Mouse (Mus musculus) forebrain, embryonic 11.5 days (tissue): ENCODE results near the gene Hist1h2br. TPM values are rescaled to one million over a fixed set of nuclear protein-coding genes. Genes with fewer than 3 reads are reported as not detected.

Source experiments
- microRNA-seq: library from miRNA; unstranded; fragments of <30 nt; microRNA quantifications from one replicate; pipeline ENCODE4, GENCODE M21; 2016; ENCODE audit not compliant: insufficient number of aligned reads
- polyA plus RNA-seq: library from polyadenylated mRNA; unstranded; fragments of >200 nt; fragmentation: Nextera tagmentation; extraction: Ambion mirVana; gene quantifications from 2 replicates; pipeline ENCODE4 v1.2.1, GENCODE M21; 2014

The Hist1h2br gene
- polyA plus RNA-seq, 1 experiment from 2014 or later: 27.2 TPM

Small RNA genes within 50 kb of the gene (microRNA-seq; reads per million reads assigned to microRNA genes)
- not detected for gene Gm19658
- gene Gm44346: not detected
- gene Gm44466: not detected

Other genes starting within 250 kb of the Hist1h2br start
- gene Olfr1362, start 219.7 kb upstream of the Hist1h2br start, polyA plus RNA-seq: not detected in 2 replicates
- gene Olfr11, start 191.2 kb upstream of the Hist1h2br start, polyA plus RNA-seq: not detected in 2 replicates
- not detected in 2 replicates for gene Olfr1361, start 170.4 kb upstream of the Hist1h2br start, polyA plus RNA-seq
- gene Olfr1360, start 156.3 kb upstream of the Hist1h2br start, polyA plus RNA-seq: not detected in 2 replicates
- gene Olfr1359, start 135.6 kb upstream of the Hist1h2br start, polyA plus RNA-seq: not detected in 2 replicates
- 2.3 and 5.4 TPM in 2 replicates for gene Hist1h2bl, start 117.6 kb upstream of the Hist1h2br start, polyA plus RNA-seq
- 23.9 and 25.3 TPM in 2 replicates for gene Hist1h2ai, start 117.3 kb upstream of the Hist1h2br start, polyA plus RNA-seq
- 16.8 and 17.4 TPM in 2 replicates for gene Hist1h3h, start 116.1 kb upstream of the Hist1h2br start, polyA plus RNA-seq
- gene Hist1h2bm, start 111.7 kb upstream of the Hist1h2br start, polyA plus RNA-seq: 5.0 and 5.7 TPM in 2 replicates
- gene Hist1h4j, start 98.7 kb upstream of the Hist1h2br start, polyA plus RNA-seq: 1.2 and 1.6 TPM in 2 replicates
- 4.4 TPM in 2 replicates for gene Hist1h4k, start 83.2 kb upstream of the Hist1h2br start, polyA plus RNA-seq
- 11.0 and 12.5 TPM in 2 replicates for gene Hist1h2ak, start 79.9 kb upstream of the Hist1h2br start, polyA plus RNA-seq
- gene Hist1h2bn, start 79.6 kb upstream of the Hist1h2br start, polyA plus RNA-seq: 1.9 and 2.5 TPM in 2 replicates
- 20.4 and 20.6 TPM in 2 replicates for gene Hist1h1b, start 53.1 kb upstream of the Hist1h2br start, polyA plus RNA-seq
- 298 and 312 TPM in 2 replicates for gene Hist1h3i, start 50.4 kb upstream of the Hist1h2br start, polyA plus RNA-seq
- 5.0 and 5.9 TPM in 2 replicates for gene Hist1h2an, start 46.5 kb upstream of the Hist1h2br start, polyA plus RNA-seq
- 3.0 and 3.1 TPM in 2 replicates for gene Hist1h2bp, start 46.3 kb upstream of the Hist1h2br start, polyA plus RNA-seq
- gene Hist1h2bq, start 23.5 kb upstream of the Hist1h2br start, polyA plus RNA-seq: 23.8 and 25.3 TPM in 2 replicates
- gene Hist1h2ao, start 23.3 kb upstream of the Hist1h2br start, polyA plus RNA-seq: not detected in 2 replicates
- not detected in 2 replicates for gene Hist1h4m, start 22.0 kb upstream of the Hist1h2br start, polyA plus RNA-seq
- gene Hist1h4n, start 1.5 kb upstream of the Hist1h2br start, polyA plus RNA-seq: 14.3 and 14.6 TPM in 2 replicates
- 5,982 and 6,086 TPM in 2 replicates for gene Hist1h2ap, start 236 bp upstream of the Hist1h2br start, polyA plus RNA-seq
- gene Zfp184, start 111.4 kb downstream of the Hist1h2br start, polyA plus RNA-seq: 25.9 and 27.5 TPM in 2 replicates
- gene Pom121l2, start 147.5 kb downstream of the Hist1h2br start, polyA plus RNA-seq: 0.12 TPM in 1 of 2 replicates, not detected in the other
- 0.37 TPM in 1 of 2 replicates, not detected in the other for gene Prss16, start 176.0 kb downstream of the Hist1h2br start, polyA plus RNA-seq
- 5.6 TPM in 1 of 2 replicates, not detected in the other for gene Hist1h2ah, start 201.8 kb downstream of the Hist1h2br start, polyA plus RNA-seq
- gene Hist1h2bk, start 202.1 kb downstream of the Hist1h2br start, polyA plus RNA-seq: 5.4 and 11.9 TPM in 2 replicates
- 52.1 and 59.1 TPM in 2 replicates for gene Hist1h4i, start 207.6 kb downstream of the Hist1h2br start, polyA plus RNA-seq
- gene Hist1h2ag, start 209.2 kb downstream of the Hist1h2br start, polyA plus RNA-seq: 64.5 and 67.2 TPM in 2 replicates
- 9.6 and 11.7 TPM in 2 replicates for gene Hist1h2bj, start 209.5 kb downstream of the Hist1h2br start, polyA plus RNA-seq